Mouse (Mus musculus) spleen, adult 18-20 months (tissue): ENCODE results near the gene Tex26.

ENCODE experiments used
- DNase-seq, 2 experiments: peaks; one replicate each; pipeline ENCODE4 v3.0.0; 2022; ENCODE audit warnings: mixed read lengths in 2 of 2

Gene Tex26

DNA sequence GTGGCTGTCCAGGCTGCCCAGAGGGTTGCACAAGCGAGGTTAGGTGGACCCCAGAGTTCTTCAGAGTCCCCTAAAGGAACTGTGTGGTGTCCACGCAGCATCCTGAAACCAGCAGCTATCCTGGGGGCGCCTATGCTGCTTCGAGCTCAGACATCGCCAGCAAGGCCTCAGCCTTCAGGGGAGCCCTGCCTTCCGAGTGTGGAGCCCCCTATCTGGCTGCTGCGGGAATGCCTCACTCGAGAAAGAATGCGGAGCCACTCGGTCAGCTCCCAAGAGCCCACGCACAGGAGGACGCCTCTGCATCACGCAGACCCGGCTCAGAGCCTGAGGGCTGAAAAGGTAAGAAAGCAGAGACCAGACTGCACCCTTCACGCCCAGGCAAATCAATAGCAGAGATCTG is 50.8 kb downstream of the Tex26 start:
- DNase-seq: no peak

DNA sequence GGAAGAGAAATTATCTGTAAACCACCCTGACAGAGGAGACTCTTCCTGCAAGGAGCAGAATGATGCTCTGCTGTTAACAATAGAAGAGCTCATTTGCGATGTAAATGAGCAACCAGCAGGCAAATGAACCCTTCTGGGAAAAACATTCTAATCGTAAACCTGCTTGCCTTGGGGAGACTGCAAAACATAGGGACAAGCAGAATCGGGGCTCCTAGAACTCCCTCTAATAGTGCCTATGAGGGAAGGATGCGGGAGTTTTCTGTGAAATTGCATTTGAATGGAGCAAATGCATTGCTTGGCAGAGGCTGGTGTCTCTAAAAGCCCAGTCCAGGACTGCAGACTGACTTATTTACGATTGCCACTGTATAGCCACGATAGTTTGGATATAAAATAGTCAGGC is 56.2 kb downstream of the Tex26 start:
- DNase-seq: no peak

DNA sequence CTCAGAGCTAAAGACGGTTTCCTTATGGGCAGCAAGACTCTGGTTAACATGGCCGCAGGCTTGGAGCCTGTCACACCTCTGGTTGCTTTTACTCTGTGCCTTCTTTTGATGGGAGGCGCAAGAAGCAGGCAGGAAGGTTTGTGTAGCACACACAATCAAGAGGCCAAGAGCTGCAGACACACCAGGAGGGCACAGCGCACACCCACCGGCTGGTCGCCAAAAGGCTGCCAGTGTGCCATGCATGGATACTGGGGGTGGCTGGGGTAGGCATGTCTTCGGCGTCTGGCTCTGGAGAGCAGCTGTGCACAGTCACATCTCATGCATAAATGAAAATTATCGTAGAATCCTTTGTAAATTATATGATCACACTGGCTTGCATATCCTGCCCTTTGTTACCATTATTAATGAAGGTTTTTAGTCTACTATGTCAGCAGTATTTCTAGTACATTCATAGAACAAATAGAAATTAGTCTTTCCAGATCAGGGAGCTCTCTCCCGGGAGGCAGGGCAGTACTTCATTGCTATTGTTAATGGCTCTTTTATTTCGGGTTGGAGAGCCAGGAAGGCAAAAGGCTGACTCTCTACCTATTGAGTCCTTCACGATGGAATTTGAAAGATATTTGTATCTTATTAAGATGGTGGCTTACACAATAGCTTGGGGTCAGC is 57.1 kb downstream of the Tex26 start:
- DNase-seq: no peak

DNA sequence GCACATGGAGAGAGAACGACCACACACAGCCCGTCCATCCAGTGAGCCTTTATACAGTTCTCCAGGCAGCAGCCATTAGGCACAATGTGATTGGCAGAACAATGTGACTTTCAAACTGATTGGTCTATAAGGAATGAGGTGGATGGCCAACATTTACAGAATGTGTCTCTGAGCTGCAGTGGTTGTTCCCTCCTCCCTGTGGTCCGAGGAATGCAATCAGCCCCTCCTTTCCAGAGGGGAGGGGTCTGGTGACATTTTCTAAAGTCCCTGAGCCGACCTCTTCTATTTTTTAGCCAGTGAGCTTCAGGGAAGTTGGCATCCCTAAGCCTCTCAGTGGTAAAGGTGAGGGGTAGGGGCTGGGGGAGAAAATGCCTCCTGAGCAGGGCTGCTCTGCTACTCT is 60.5 kb downstream of the Tex26 start:
- no peak for DNase-seq

DNA sequence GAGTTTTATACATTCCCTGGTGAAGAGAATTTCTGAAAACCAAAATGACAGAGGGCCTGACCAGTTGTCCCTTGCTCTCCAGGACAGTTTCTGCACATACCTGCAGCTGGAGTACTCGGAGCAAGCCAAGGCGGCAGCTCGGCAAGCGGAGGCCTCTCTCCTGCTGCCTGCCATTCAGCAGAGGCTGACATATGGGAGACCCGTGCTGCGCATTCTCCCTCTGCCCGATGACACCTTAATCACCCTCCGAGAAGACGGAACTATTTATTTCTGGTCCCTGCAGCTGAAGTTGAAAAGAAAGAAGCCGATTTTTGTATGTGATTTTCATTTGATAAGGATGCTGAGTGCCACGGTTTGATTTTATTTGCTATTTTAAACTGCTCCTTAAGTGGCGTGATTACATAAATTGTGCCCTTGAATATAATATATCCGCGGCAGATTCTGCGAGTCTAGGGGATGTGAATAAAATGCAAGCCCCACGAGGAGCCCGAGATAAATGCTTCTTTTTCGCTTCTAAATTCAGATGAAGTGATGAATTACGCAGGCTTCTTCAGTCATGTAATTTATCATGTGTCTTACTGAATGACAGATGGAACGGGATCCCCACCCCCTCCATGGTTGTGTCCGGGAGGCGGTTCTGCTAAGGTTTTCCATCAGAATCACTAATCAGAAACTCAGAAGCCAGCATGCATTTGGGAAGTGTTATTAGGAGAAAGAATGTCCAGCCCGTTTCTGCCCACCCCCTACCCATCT is 64.1 kb downstream of the Tex26 start:
- DNase-seq: no peak

DNA sequence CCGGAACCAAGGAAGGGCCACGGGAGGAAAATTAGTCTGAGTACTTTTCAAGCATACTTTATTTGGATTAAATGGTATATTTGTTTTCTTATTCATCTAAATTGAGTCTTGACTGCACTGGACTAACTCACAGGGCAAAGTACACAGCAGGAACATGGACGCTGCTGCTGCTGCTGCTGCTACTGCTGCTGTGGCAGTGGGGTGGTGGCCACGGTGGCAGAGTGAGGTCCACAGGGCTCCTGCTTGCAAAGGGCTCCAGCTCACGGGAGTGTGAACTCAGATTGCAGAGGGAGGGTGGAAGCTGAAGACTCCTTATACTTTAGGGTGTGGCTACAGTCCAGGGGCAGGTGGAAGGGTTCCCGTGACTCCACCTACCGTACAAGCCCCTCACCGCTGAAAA is 65.5 kb downstream of the Tex26 start:
- no peak for DNase-seq

DNA sequence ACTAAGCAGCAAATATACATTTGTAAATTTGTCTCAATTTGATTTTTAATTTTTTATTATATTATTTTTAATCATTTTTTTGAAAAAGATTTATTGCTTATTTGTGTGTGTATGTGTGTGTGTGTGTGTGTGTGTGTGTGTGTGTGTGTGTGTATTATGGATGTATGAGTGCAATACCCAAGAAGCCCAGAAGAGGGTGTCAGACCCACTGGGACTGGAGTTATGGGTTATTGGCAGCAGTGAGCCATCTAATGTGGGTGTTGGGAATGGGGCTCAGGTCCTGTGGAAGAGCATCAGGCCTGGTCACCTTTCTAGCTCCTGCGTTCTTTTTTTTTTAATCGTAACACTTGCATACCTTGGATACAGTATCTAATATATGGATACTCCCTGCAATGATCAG is 66.6 kb downstream of the Tex26 start:
- no peak for DNase-seq

DNA sequence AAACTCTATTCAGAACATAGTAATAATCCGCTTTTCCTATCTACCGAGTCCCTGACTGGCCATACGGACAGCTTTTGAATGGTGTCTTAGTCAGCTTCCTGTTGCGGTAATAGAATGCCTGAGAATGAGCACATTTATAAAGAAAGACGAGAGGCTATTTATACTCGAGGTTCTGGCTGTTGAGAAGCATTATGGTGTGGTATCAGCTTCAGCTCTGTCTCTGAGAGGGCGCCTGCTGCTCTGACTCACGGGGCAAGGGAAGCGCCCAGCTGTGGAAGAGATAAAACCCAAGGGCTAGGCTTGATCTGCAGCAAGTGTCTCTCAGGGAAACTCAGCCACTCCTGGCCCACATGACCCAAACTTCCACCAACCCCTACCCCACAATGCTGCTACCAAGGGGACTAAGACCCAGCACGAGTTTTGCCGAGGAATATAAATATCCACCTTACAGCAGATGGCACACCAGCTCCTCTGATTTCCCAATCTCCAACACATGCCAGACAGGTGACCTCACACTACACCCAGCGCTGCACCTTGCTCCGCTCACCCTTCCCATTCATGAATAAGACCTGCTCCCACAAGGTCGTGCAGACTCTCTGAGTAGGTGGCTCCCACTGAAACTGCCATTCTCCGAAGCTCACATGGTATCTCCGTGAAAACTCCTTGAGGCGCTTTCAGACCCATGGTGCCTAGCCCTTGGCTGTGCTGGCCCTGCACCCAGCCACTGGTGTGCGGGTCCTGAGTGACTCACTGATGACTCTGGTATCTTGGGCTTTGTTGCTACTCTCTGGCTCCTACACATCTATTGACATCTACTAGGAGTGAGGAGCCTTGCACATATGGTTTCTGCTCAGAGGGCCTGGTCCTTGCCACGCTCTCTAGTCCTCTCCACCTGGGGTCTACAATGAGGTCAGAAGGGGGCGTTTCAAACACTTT is 68.9 kb downstream of the Tex26 start:
- no peak for DNase-seq

DNA sequence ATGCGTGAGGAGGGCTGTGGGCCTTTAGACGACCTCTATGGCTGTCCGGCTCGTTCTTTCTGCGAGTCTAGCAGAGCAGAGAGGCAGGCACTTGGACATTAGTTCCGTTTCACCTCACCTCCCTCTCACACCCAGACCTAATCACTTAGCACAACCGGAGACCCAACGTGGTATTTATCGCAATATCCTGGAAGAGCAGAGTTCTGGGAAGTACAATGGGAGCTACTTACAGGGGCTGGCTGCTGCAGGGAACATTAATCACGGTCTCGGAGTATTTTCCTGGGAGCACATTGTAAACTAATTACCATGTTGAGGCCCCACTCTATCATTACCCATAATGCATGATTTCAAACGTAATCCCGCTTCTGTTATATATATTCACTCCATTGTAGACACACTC is 70.9 kb downstream of the Tex26 start:
- no peak for DNase-seq

DNA sequence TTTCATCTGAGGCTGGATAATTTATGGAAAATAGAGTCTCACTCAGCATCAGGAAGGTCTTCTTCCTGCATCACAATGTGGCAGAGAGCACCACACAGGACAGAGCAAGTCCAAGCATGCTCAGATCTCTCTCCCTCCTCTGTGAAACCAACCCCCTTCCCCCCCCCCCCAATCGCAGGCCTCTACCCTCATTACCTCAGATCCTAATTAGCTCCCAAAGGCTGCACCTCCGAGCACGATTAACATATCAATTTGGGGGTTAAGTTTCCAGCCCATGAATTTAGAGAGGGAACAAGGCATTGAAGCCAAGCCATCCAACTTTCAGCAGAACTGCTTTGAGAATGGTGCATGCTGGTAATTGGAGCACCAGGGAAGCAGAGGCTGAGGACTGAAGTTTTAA is 73.2 kb downstream of the Tex26 start:
- no peak for DNase-seq

DNA sequence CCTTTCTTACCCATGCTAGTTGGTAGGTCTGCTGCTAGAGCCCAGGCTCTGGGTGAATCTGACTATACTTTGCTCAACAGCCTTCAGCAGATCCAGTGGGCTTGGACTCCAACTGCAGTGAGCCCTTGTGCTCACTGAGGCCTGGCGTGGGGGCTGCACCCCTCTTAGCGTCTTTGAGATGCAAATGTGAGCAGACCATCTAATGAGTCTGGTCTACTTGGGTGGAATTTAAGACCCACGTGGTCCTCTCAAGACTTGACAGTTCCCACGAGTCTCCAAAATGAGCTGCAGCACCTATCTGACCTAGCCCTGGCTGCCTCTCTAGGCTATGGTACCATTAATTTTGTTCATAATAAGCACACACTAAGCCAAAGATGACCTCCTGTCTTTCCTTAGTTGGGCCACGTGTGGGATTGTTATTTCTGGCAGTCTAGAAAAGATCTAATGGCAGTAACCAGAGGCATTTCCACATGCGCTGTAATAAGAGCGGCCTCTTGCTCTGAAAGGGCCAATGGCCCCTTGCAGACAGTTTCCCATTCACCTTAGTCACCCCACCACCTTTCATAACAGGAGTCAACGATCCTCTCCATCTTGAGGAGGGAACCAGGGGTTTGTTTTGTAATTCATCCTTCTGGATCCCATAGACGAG is 74.1 kb downstream of the Tex26 start:
- DNase-seq: no peak

DNA sequence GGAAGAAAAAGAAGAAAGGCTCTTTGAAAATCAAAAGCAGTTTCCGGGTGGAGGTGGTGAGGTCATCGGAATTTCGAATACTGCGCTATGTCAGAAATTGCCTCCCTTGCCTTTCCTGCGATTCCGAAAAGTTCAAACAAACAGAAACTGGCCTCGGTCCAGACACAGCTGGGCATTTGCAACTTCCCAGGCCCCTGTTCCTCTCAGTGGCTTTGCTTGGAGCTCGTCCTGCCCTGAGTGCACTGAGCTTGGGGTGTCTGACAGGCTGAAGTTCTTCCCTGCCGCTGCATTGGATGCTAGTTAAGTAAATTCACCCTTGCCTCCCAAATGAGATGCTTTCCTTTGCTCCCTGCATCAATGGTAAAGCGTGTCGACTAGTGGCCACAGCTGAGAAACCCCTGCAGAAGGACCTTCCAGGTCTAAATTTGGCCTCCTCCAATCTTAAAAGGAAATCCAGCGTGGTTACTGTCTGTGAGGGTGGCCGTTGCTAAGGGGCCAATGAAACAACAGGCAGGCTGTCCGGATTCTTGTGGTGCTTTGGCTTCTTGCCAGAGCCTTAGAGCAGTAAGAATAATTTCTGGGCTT is 74.7 kb downstream of the Tex26 start:
- DNase-seq: no peak

DNA sequence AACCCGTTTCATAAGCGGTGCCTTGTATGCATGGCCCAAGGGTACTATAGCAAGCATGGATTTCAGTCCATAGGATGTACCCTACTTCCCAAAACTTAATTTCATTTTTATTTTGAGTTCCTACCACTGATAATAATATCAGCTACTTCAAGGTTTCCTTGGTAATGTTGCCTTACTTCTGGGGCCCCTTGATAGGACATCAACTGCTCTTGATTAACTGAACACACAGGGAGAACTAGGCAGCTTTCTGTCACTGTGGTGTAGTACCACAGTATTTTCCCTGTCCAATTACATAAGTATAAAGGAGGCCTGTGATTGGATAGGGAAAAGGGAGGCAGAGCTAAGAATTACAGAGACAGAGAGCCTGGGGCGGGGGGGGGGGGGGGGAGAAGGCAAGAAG is 75.4 kb downstream of the Tex26 start:
- DNase-seq: no peak

DNA sequence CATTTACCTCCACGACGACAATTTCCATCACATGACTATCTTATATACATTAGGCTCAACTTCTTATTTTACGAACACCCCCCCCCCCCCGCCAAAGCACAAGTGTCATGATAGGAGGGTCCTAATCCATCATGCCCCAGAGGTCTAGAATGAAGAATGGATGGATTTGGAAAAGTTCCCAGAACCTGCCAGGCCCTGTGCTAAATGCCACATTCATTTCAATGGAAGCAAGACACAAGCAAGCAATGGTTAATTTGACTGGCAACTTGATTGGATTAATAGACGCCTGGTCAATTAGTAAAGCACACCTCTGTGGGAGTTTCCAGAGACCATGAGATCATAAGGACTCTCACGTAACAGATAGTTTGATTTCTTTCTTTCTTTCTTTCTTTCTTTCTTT is 77.7 kb downstream of the Tex26 start:
- DNase-seq: no peak
